Mouse (Mus musculus): ENCODE results near the gene Camk1d. TPM values are rescaled to one million over a fixed set of nuclear protein-coding genes. Genes with fewer than 3 reads are reported as not detected.

Camk1d gene
- total and polyA plus RNA-seq, 3 experiments: 4.6 to 12.4 (median 4.8) TPM

- DNase-seq (ENCODE audit: extremely low read depth): no peak
- H3K9ac ChIP-seq (ENCODE audit: insufficient read depth, low read depth): no peak overlapping the region
- no peaks in the 10 kb centered on the region for H3K9me3 ChIP-seq (replicated peaks; ENCODE audit: low read length)
- no peaks in the 10 kb centered on the region for H3K79me2 ChIP-seq (replicated peaks; ENCODE audit: control insufficient read depth, extremely low read depth, insufficient read depth, poor library complexity, severe bottlenecking)
- no peak overlapping the region for H3K4me3 ChIP-seq (replicated peaks in 1 of 3; ENCODE audit: low read depth in 2 of 3, low read length in 2 of 3, poor library complexity in 1 of 3)
- H3K4me2 ChIP-seq (ENCODE audit: insufficient read depth, low read depth, poor library complexity, severe bottlenecking): no peak overlapping the region
- peaks cover 31 to 73% of the 10 kb centered on the region in 2 experiments for H3K4me1 ChIP-seq (ENCODE audit: control insufficient read depth in 1 of 2, insufficient read depth in 2 of 2)
- no peak overlapping the region for H3K27ac ChIP-seq (ENCODE audit: insufficient read depth, low read depth)
- in situ Hi-C loops (cut with MboI; ENCODE audit: low pct_ligation_motif_present, low pct_unique_long_range_greater_than_20kb, low sequenced_read_pairs): no loop called here
- TF ChIP-seq POLR2AphosphoS2 (IDR thresholded peaks at IDR 0.05; ENCODE audit: low read depth, low read length) (no peak), UBTF (IDR thresholded peaks at IDR 0.05; ENCODE audit: low read depth, low read length) (no peak), BHLHE40 (IDR thresholded peaks at IDR 0.05; ENCODE audit: low read depth, low read length) (no peak), MEF2A (IDR thresholded peaks at IDR 0.05; ENCODE audit: borderline replicate concordance, low read depth, low read length) (no peak), MYC (IDR thresholded peaks at IDR 0.05; ENCODE audit: low read depth, low read length) (no peak), ZKSCAN1 (IDR thresholded peaks at IDR 0.05; ENCODE audit: borderline replicate concordance, low read depth, low read length) (no peak), USF1 (IDR thresholded peaks at IDR 0.05; ENCODE audit: low read depth, low read length) (no peak), ZMIZ1 (IDR thresholded peaks at IDR 0.05; ENCODE audit: low read depth, low read length) (no peak), ZNF384 (IDR thresholded peaks at IDR 0.05; ENCODE audit: low read depth, low read length) (no peak), CTCF (conservative IDR thresholded peaks at IDR 0.05 in 1 of 2, IDR thresholded peaks at IDR 0.05 in 1 of 2; ENCODE audit: low read depth in 2 of 2, low read length in 2 of 2) (no peak), CHD2 (IDR thresholded peaks at IDR 0.05; ENCODE audit: low read length) (no peak), ETS1 (conservative IDR thresholded peaks at IDR 0.05; ENCODE audit: low read depth, low read length) (no peak), IRF4 (IDR thresholded peaks at IDR 0.05; ENCODE audit: low read depth, low read length) (no peak), RCOR1 (conservative IDR thresholded peaks at IDR 0.05; ENCODE audit: low read depth, low read length) (no peak), ZC3H11A (IDR thresholded peaks at IDR 0.05; ENCODE audit: low read depth, low read length) (no peak), MAX (IDR thresholded peaks at IDR 0.05; ENCODE audit: low read length) (no peak), NELFE (IDR thresholded peaks at IDR 0.05; ENCODE audit: low read depth, low read length) (no peak), POLR2A (IDR thresholded peaks at IDR 0.05; ENCODE audit: low read depth, low read length) (no peak)
- H3K36me3 ChIP-seq (replicated peaks in 1 of 2; ENCODE audit: control insufficient read depth in 1 of 2, insufficient read depth in 1 of 2, low read length in 1 of 2): peaks cover 0 to 5% of the 10 kb centered on the region in 2 experiments
- H3K27me3 ChIP-seq (replicated peaks): no peaks in the 10 kb centered on the region
- dilution Hi-C loops (cut with MboI; ENCODE audit: extremely low pct_ligation_motif_present, extremely low pct_unique_long_range_greater_than_20kb, low sequenced_read_pairs): no loop called here
These were observed 288.2 kb downstream of the Camk1d start for GRCm38 (mm10) chr2:5426110-5426509.

GRCm38 (mm10) chr2:5425612-5426011 is 288.7 kb downstream of the Camk1d start:
- dilution Hi-C loops (cut with MboI; ENCODE audit: extremely low pct_ligation_motif_present, extremely low pct_unique_long_range_greater_than_20kb, low sequenced_read_pairs) (no loop called here), in situ Hi-C loops (cut with MboI; ENCODE audit: low pct_ligation_motif_present, low pct_unique_long_range_greater_than_20kb, low sequenced_read_pairs) (no loop called here)
- H3K36me3 ChIP-seq (replicated peaks in 1 of 2; ENCODE audit: control insufficient read depth in 1 of 2, insufficient read depth in 1 of 2, low read length in 1 of 2): peaks cover 0 to 5% of the 10 kb centered on the region in 2 experiments
- H3K4me1 ChIP-seq (ENCODE audit: control insufficient read depth in 1 of 2, insufficient read depth in 2 of 2): peaks cover 32 to 78% of the 10 kb centered on the region in 2 experiments
- H3K4me3 ChIP-seq (replicated peaks in 1 of 3; ENCODE audit: low read depth in 2 of 3, low read length in 2 of 3, poor library complexity in 1 of 3): no peak overlapping the region
- no peak for DNase-seq (ENCODE audit: extremely low read depth)
- TF ChIP-seq IRF4 (IDR thresholded peaks at IDR 0.05; ENCODE audit: low read depth, low read length) (no peak), USF1 (IDR thresholded peaks at IDR 0.05; ENCODE audit: low read depth, low read length) (no peak), CHD1 (IDR thresholded peaks at IDR 0.05; ENCODE audit: low read depth, low read length) (no peak), GABPA (IDR thresholded peaks at IDR 0.05; ENCODE audit: insufficient replicate concordance, low read depth, low read length) (no peak), MAFK (IDR thresholded peaks at IDR 0.05; ENCODE audit: insufficient replicate concordance, low read length) (no peak), MEF2A (IDR thresholded peaks at IDR 0.05; ENCODE audit: borderline replicate concordance, low read depth, low read length) (no peak), JUND (conservative IDR thresholded peaks at IDR 0.05; ENCODE audit: low read depth, low read length) (no peak), POLR2A (IDR thresholded peaks at IDR 0.05; ENCODE audit: low read depth, low read length) (no peak), POLR2AphosphoS2 (IDR thresholded peaks at IDR 0.05; ENCODE audit: low read depth, low read length) (no peak), MAX (IDR thresholded peaks at IDR 0.05; ENCODE audit: low read length) (no peak), NRF1 (IDR thresholded peaks at IDR 0.05; ENCODE audit: low read depth, low read length) (no peak), PAX5 (IDR thresholded peaks at IDR 0.05; ENCODE audit: low read length) (no peak), TBP (conservative IDR thresholded peaks at IDR 0.05; ENCODE audit: low read depth, low read length) (no peak), E2F4 (IDR thresholded peaks at IDR 0.05; ENCODE audit: insufficient replicate concordance, low read depth, low read length) (no peak), ZMIZ1 (IDR thresholded peaks at IDR 0.05; ENCODE audit: low read depth, low read length) (no peak), ETS1 (conservative IDR thresholded peaks at IDR 0.05; ENCODE audit: low read depth, low read length) (no peak), SMC3 (IDR thresholded peaks at IDR 0.05; ENCODE audit: low read depth, low read length) (no peak), NELFE (IDR thresholded peaks at IDR 0.05; ENCODE audit: low read depth, low read length) (no peak), MYC (IDR thresholded peaks at IDR 0.05; ENCODE audit: low read depth, low read length) (no peak), USF2 (conservative IDR thresholded peaks at IDR 0.05; ENCODE audit: low read depth, low read length) (no peak)
- no peaks in the 10 kb centered on the region for H3K79me2 ChIP-seq (replicated peaks; ENCODE audit: control insufficient read depth, extremely low read depth, insufficient read depth, poor library complexity, severe bottlenecking)
- no peak overlapping the region for H3K9ac ChIP-seq (ENCODE audit: insufficient read depth, low read depth)
- H3K27ac ChIP-seq (ENCODE audit: insufficient read depth, low read depth): no peak overlapping the region
- no peak overlapping the region for H3K4me2 ChIP-seq (ENCODE audit: insufficient read depth, low read depth, poor library complexity, severe bottlenecking)
- no peaks in the 10 kb centered on the region for H3K27me3 ChIP-seq (replicated peaks)
- H3K9me3 ChIP-seq (replicated peaks; ENCODE audit: low read length): no peaks in the 10 kb centered on the region
